Mouse (Mus musculus) gastrocnemius, postnatal 36 days (tissue): ENCODE measurements at regions not wholly inside any gene's neighbourhood (a gene's known extent, or its start where the extent isn't known, plus 50 kb on each side); places are given as distances from the start of the nearest gene placed in this dataset.

Experiments used
- DNase-seq, 2 experiments: peaks; one replicate each; pipeline ENCODE4 v3.0.0; 2022
- intact Hi-C: fragments of 180-260 bp; cut with DNase I; formaldehyde crosslinking; loops from one replicate; pipeline ENCODE4 v1.15.1; 2025

GRCm38 (mm10) chr5:126875842-126876241 is 365.8 kb upstream of the Tmem132c start:
- no peak for DNase-seq

DNA sequence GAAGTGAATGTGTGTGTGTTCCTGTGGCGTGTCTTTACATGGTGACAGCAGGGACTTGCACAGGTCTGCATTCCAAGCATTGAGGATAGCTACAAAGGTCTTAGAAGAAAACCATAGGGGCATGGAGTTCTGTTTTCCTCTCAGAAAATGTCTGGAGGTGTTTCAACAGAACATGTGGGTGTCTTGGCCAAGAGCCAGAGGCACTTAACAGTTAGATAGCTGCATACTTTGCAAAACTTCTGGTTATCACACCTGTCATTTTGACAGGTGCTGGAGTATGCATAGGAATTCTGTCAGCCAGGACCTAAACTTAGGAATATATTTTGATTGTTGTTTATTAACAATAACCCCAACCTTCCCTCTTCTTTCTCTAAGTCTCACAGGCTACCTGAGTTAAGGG is 350.9 kb upstream of the Tmem132c start:
- intact Hi-C loops = no loop called here

More at GRCm38 (mm10) chr5:126875842-126876241, 365.8 kb upstream of the Tmem132c start:
- intact Hi-C loops = no loop called here

GRCm38 (mm10) chr5:126893063-126893462 is 348.5 kb upstream of the Tmem132c start:
- intact Hi-C loops = no loop called here

More for the DNA sequence above, 350.9 kb upstream of the Tmem132c start:
- DNase-seq = no peak

DNA sequence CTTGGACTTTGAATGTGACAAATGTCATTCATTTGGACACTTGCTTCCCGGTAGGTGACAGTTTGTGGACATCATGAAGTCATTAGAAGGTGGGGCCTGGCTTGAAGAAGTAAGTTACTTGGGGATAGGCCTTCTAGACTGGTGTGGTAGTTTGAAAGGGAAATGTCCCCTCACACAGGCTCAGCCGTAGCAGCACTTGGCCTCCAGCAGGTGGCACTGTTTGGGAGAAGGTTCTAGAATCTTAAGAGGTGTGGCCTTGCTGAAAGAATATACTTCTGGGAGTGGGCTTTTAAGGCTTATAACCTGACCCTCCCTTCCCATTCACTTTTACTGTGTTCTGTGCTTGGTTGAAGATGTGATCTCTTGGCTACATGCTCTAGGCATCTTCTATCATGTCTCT is 331.5 kb upstream of the Tmem132c start:
- intact Hi-C loops = no loop called here
- DNase-seq = no peak

More at GRCm38 (mm10) chr5:126893063-126893462, 348.5 kb upstream of the Tmem132c start:
- DNase-seq = no peak

DNA sequence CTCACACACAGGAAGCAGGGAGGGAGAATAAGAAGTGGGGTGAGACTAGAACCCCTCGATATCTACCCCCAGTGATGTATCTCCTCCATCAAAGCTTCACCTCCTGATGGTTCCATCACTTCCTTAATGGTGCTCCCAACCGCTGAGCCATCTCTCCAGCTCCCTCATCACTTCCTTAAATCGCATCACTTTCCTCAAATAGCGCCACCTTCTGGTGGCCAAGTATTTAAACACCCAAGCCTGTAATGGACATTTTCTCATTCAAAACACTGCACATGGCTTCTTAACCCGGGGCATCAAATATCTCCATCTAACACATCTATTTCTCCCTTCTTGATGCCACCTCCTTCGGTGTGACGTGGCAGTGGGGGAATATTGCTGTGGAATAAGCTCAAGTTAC is 324.3 kb upstream of the Tmem132c start:
- DNase-seq = no peak
- intact Hi-C loops = no loop called here

- intact Hi-C loops = no loop called here
- DNase-seq = no peak
Measured at GRCm38 (mm10) chr5:126933466-126933865, 308.1 kb upstream of the Tmem132c start.

DNA sequence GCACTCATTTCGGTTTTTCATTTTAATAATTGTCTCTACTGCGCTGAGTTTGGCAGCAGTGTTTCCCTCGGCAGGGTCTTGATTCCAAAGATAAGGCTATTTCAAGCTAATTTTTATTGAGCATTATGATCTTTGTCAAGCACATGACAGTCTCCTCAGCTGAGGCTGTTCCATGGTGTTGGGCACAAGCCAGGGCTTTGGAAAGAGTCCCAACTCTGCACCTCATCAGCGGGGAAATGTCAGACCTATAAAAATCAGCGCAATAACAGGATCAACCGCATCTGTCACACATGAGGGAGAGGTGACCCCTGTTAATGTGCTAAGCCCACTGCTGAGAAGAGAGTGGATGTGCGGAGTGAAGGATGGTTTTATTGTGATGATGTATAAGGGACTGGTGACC is 296.7 kb upstream of the Tmem132c start:
- no peak for DNase-seq
- intact Hi-C loops = no loop called here

GRCm38 (mm10) chr5:126954189-126954588 is 287.4 kb upstream of the Tmem132c start:
- intact Hi-C loops = no loop called here
- no peak for DNase-seq

- no peak for DNase-seq
- intact Hi-C loops = no loop called here
Measured at GRCm38 (mm10) chr5:126954634-126955033, 287.0 kb upstream of the Tmem132c start.

- DNase-seq = no peak
- intact Hi-C loops = no loop called here
Measured at GRCm38 (mm10) chr5:126964577-126964976, 277.0 kb upstream of the Tmem132c start.

DNA sequence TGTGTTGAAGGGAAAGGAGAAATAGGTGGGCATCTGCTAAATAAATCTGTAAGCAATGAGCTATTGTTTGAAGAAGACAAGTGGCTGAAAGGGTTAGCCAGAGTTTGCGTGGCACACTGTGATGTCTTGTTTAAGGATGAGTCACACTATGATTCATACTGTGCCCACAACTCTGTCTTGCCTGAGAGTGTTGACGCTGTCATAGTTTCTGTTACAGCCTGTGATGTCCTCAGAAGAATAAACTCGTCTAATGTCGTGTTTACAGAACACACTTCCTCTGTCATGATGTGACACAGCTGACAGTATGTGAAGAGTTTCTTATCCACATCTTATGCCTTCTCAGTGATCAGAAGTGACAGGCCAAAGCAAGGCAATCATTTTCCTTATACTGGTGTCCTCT is 274.5 kb upstream of the Tmem132c start:
- intact Hi-C loops = no loop called here
- no peak for DNase-seq

DNA sequence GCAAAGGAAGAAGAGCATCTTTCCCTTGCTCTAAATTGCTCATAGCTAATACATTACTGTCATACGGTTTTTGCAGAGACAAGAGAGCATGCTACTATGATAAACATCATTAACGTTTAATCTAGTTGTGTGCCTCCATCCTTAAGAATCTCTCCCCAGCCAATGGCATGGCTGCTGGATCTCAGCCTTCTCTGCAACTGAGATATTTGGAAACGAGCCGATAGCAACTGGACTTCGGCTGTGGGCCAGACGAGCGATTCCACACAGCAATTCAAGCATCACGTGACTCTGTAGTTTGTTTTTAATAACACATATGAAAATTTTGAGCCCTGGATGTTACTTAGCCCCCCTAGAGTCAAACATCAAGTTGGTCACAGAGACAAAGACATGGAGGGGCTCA is 272.2 kb upstream of the Tmem132c start:
- intact Hi-C loops = no loop called here

DNA sequence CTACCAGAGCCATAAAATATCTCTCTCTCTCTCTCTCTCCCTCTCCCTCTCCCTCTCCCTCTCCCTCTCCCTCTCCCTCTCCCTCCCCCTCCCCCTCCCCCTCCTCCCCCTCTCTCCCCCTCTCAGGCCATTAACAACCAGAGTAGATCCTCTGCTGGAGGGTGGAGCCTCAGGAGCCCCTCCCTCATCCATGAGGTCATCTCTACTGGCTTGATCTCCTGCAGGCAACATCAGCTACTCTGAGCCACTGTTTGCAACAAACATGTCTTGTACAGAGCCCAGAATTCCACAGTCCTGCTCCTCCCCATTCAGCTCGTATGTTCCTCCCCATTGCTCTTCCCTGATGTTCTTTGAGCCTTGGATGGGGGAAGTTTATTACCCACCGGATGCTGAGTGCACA is 270.3 kb upstream of the Tmem132c start:
- DNase-seq = no peak
- intact Hi-C loops = no loop called here

More for the DNA sequence above, 272.2 kb upstream of the Tmem132c start:
- DNase-seq = no peak

DNA sequence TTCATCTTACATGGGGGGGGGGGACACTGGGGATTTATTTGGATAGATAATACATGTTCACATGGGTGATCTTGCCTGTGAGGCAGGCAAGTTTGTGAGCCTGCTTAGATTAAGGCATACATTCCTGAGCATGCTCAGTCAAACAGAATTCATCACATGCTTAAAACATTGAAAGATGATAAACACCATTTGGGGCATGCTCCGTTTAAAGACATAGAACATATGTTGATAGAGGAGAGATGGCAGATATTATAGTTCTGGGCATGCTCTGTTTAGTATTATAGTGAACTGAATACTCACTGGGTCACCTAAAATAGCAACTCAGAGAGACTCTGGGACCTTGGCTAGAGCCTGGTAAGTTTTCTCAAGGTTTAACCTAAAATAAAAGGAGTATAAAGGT is 269.6 kb upstream of the Tmem132c start:
- DNase-seq = no peak
- intact Hi-C loops = no loop called here

- intact Hi-C loops = no loop called here
- DNase-seq = no peak
Measured at GRCm38 (mm10) chr5:126973425-126973824, 268.2 kb upstream of the Tmem132c start.

DNA sequence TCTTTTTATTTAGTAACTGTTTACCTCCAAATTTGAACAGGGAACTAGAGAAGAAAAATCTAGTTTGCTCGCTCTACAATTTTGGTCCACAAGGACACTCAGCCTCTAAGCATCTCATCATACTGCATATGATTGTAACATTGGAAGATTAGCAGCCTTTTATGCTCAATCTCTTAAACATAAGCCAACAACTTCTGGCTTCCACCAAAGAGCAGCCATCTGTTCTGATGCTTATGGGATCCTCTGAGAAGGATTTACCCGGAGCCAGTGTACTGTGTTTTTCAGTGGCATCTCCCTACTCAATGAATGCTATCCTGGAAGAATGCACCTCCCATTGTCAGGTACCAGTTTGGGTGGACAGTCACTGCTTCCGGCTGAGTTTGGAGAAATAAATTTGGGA is 267.0 kb upstream of the Tmem132c start:
- intact Hi-C loops = no loop called here
- DNase-seq = no peak

GRCm38 (mm10) chr5:126995577-126995976 is 246.0 kb upstream of the Tmem132c start:
- DNase-seq = no peak
- intact Hi-C loops = no loop called here

- intact Hi-C loops = no loop called here
- DNase-seq = no peak
Measured at GRCm38 (mm10) chr5:127014166-127014565, 227.4 kb upstream of the Tmem132c start.

- no peak for DNase-seq
- intact Hi-C loops = no loop called here
Measured at GRCm38 (mm10) chr5:127016467-127017060, 225.0 kb upstream of the Tmem132c start.

- intact Hi-C loops = no loop called here
Measured at GRCm38 (mm10) chr5:127017971-127018370, 223.6 kb upstream of the Tmem132c start.

GRCm38 (mm10) chr5:127036472-127036871 is 205.1 kb upstream of the Tmem132c start:
- DNase-seq = no peak
- intact Hi-C loops = no loop called here

More at GRCm38 (mm10) chr5:127017971-127018370, 223.6 kb upstream of the Tmem132c start:
- no peak for DNase-seq

DNA sequence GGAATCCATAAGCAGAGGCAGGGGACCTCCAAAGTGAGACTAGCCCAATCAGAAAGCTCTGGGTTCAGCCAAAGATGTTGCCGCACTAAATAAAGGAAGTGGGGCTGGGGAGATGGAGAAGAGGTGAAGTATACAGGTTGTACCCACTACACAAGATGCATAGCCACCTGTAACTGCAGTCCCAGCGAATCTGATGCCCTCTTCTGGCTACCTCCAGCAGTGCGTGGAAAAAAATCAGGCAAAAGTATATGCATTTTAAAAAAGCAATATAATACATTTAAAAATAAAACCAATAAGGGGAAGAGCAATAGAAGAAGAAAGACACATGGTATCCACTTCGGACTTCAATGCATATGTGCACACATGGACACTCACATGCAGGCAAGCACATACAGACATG is 183.8 kb upstream of the Tmem132c start:
- intact Hi-C loops = no loop called here
- no peak for DNase-seq

GRCm38 (mm10) chr5:127074327-127074726 is 167.3 kb upstream of the Tmem132c start:
- intact Hi-C loops = no loop called here
- no peak for DNase-seq
